Mouse (Mus musculus): ENCODE data around the gene Nelfb.
"Not testable (repeated sequence)": the region's sequence is repeated elsewhere in the genome, so short reads cannot be mapped to it uniquely, and the experiment has no call there.

The Nelfb gene

DNA sequence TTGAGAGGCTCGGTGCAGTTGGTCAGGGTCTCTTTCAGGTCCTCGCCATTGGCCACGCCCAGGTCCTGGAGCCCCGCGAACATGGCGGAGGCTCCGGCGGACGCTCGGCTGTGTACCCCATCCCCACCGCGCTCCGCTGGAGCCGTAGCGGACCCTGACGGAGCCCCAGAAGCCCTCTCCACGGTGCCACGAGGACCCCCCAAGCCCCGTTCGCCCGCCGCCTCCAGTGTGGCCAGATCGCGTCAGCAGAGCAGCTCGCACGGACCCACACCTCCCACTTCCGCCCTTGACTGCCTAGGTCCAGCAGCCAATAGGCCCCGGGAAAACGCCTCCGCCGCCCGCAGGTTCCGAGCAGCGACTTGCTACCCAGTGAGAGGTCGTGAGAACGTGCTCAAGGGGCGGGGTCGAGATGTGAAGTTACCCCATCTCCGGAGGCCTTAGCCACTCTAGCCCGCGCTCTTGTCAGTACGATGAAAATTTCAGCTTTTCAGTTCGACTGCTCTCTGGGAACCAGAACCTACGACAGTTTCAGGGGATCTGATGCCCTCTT, at the start of gene Nelfb:
Nelfb (minus strand) TSS at position 369 of the 550 bp plus-strand sequence.
- DNase-seq: peak; percentile 94

GRCm38 (mm10) chr2:25258887-25259286, 47.6 kb upstream of the Nelfb start:
- no peak for DNase-seq

DNA sequence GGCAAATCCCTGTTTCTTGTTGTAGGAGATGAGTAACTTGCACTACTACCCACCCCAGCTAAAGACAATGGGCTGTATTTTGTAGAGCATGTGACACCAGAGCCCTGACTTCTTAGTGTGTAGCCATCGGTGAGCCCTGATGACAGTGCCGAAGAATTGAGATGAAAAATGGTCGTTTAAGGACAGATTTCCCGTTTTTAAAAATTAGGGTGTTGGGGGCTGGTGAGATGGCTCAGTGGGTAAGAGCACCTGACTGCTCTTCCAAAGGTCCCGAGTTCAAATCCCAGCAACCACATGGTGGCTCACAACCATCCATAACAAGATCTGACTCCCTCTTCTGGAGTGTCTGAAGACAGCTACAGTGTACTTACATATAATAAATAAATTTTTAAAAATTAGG, 46.0 kb upstream of the Nelfb start:
- not testable (repeated sequence) for DNase-seq

GRCm38 (mm10) chr2:25256443-25257109, 45.3 kb upstream of the Nelfb start:
- DNase-seq: peak; percentile 78

DNA sequence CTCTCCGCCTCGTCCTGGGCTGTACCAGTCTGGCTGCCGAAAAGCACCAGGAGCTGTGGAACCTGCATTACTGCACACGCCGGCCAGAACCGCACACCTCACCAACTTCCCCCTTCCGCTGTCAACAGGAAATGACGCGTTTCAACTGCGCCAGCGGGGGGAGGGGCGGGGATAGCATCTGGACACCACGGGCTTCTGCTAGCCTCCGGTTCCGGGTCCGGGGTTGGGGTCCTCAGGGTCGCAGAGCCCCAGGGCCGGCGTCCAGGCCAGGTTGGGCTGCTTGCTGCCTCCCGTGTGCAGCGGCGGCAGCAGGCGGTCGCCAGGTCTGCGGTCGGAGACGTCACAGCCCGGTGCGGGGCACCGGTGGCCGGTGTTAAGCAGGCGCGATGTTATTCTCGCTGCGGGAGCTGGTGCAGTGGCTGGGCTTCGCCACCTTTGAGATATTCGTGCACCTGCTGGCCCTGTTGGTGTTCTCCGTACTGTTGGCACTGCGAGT, 44.0 kb upstream of the Nelfb start, which contains the start of gene Tmem203:
Tmem203 (plus strand) TSS at position 156 of the 496 bp plus-strand sequence.
- DNase-seq: peak; percentile 94

GRCm38 (mm10) chr2:25252331-25252730, 41.0 kb upstream of the Nelfb start:
- peak; percentile 51 for DNase-seq

DNA sequence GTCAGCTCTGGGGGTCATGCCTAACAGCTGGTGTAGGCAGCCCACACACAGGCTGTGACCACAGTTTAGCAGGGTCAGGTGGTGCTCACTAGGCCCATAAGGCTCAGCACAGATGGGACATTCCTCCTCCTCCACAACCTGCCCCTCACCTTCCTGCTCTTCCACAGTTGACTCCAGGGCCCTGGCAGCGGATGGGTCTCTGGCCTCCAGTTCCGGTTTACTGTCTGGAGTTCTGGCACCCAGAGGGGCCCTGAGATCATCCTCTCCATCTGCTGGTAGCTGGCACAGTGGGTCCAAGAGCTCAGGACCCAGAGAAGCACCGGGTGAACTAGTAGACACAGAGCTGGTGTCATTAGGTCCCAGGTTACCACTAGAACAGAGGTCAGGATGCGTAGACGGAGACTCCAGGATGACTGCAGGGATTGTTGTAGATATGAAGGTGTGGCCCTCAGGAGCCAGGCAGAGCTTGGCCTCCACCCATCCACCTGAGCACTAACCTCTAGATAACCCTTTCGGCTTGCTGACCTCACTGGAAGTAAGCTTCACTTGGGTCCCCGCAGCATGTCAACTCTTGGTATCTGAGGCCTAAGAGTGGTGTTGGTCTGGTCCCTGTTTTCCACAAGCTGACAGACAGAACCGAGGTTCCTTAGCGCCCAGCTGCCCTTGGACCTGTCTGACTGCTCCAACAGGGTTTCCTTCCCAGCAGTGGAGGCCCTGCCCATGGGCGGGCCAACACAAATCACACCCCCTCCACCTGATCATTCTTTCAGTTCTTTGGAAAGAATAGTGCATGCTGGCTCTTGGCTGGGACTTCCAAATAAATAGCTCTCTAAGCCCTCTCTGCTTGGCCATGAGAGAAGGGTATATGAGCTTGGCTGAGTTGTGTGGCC, 35.1 kb upstream of the Nelfb start, which contains the start of gene AL732309.1:
AL732309.1 (minus strand) TSS at position 681 of the 890 bp plus-strand sequence.
- no peak for DNase-seq

DNA sequence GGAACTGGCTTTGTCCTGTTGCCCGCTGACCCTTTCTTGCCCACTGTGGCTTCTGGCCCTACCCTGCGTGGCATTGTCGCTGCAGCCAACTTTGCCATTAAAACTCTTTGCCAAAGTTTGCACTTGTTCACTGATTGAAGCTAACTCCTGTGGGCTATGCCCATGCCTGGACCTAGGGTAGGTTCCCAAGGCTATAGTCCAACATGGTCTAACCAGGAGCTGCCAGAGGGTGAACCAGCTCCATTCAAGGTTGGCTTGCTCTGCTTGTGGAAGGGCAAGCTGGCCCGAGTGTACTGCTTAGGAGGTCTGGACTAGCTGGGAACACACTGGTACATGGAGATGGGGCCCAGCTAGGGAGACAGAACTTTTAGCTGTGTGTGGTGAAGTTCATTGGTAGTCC, 32.9 kb upstream of the Nelfb start:
- no peak for DNase-seq

DNA sequence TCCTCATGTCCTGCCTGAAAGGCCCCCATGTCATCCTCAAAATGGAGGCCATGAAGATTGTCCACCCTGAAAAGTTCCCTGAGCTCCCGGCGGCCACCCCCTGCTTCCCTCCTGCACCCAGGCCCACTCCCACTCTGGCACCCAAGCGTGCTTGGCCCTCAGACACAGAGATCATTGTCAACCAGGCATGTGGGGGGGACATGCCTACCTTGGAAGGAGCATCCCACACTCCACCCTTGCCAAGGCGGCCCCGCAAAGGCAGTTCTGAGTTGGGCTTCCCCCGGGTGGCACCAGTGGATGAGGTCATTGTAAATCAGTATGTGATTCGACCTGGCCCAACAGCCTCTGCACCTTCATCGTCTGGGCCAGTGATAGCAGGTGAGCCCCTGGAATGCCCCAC, 32.1 kb upstream of the Nelfb start:
- no peak for DNase-seq

DNA sequence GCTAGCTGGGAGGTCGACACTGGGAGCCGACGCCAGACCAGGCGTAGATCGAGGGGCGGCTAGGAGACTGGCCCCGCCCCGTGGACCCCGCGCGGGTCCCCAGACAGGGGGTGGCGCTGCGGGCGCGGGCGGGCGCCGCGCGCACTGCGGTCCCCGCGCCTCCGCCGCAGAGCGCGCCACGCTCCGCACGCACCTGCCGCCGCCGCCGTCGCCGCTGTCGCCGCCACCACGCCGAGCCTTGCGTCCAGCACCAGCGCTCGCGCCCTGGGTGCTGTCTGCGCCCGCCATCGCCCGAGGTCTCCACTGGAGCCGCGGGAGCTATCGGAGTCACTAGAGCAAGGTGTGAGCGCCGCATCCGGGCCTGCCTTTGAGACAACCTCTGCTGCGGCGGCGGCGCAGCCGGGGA, 30.8 kb upstream of the Nelfb start, which contains the start of the genes Rnf208 and Cysrt1:
Rnf208 (plus strand) TSS at position 155 of the 406 bp plus-strand sequence.
Cysrt1 (minus strand) TSS at position 352 of the 406 bp plus-strand sequence.
- peak; percentile 43 for DNase-seq

DNA sequence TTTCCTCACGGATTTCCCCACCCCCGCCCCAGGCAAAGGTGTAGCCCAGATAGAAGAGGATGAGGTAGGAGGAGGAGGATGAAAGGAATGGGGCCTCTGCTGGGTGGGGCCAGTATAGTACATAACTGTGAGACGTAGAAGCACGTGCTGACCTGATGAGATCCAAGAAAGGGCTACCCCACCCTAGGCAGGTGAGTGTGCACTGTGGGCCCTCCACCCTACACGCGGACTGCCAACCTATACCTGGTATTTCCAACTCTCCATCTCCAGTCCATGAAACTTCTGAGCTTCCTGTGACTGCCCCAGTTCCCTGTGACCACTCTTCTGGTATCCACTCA, 30.1 kb upstream of the Nelfb start:
- DNase-seq: no peak

DNA sequence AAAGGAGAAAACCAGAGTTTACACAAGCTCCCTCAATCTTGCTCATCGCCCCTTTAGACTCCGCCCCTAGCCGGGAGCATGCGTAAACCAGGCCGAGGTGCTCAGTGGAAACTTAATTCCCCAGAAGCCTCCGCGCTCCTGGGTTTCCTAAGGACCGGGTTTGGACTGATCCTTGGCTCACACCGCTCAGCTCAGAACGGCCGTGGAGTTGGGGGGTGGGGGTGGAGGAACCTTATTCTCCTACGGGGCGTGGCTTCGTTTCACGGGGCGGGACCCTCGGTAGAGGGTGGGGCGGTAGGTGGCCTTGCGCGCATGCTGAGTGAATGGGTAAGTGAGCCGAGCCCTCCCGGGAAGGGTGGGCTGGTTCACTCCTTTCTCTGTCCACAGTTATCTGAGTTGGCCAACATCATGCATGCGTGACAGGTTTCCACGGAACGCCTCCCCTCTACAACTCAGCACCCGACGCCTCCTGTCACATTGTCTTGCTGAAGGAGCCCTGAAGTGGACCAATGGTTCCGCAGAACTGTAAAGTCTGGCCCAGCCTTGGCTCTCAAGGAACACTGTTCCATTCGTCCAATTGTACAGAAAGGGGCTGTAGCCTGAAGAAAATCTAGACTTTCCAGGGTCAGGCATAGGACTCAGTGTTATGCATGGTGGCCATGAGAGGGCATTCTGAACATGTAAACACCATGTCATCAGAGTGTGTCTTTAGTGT, 29.6 kb upstream of the Nelfb start:
- peak; percentile 86 for DNase-seq

GRCm38 (mm10) chr2:25240310-25240709, 29.0 kb upstream of the Nelfb start:
- no peak for DNase-seq

GRCm38 (mm10) chr2:25239766-25240165, 28.5 kb upstream of the Nelfb start:
- no peak for DNase-seq

- DNase-seq: no peak
These were observed 26.8 kb upstream of the Nelfb start for GRCm38 (mm10) chr2:25238106-25238505.

GRCm38 (mm10) chr2:25237522-25237921, 26.2 kb upstream of the Nelfb start:
- DNase-seq: peak; percentile 70

- no peak for DNase-seq
These were observed 25.3 kb upstream of the Nelfb start, which contains the start of gene Rnf224 for GRCm38 (mm10) chr2:25236614-25237013. Gene Rnf224, minus strand, starts transcription at chr2:25236787.

DNA sequence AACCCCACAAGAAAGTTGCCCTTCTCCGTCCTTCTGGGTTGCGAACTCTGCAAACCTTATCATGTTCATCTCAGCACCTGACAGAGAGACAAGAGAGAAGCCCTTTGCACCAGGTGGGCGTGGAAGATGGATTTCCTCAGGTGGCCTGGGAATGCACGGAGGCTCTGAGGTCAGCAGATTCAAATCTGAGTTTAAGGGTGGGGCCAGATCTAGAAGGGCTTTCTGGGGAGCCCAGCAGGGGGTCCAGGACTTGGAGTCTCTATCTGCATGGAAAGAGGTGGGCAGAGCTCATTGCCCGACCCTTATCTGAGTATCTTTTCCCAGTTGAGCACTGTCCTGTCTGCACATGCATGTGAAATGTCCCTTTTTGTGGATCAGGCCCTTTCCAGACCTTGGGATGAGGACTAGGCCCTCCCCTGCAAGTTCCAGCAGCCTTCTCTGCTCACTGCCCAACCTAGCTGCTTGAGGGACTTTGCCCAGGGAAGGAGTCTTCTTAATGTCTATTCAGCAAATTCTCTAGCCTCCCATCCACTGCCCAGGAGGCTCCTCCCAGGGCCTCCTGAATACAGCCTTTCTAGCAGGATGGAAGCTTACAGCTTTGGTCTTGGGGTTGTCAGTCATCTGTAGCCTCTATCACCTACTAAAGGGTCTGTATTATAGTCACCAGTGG, 23.4 kb upstream of the Nelfb start:
- DNase-seq: peak; percentile 50

GRCm38 (mm10) chr2:25234050-25234449, 22.8 kb upstream of the Nelfb start, which contains the start of gene Slc34a3:
Gene Slc34a3, minus strand, starts transcription at chr2:25234364.
- peak; percentile 61 for DNase-seq

DNA sequence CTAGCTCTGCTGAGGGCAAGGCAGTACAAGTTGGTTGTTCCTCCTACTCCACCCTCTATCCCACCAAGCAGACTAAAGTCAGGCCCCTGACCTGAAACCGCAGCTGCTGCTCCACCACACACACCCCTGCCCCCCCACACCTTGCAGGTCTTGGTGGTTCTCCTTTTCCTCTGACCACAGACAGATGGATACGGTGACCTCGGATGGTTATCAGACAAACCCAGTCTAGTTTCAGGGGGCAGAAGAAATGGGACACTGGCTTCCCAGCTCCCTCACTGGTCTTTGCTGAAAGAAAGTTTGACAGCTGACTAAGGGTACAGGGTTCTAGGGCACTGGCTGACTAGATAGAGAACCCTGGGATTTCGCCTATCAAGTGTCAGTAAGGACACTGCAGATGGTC, 22.1 kb upstream of the Nelfb start:
- DNase-seq: no peak

DNA sequence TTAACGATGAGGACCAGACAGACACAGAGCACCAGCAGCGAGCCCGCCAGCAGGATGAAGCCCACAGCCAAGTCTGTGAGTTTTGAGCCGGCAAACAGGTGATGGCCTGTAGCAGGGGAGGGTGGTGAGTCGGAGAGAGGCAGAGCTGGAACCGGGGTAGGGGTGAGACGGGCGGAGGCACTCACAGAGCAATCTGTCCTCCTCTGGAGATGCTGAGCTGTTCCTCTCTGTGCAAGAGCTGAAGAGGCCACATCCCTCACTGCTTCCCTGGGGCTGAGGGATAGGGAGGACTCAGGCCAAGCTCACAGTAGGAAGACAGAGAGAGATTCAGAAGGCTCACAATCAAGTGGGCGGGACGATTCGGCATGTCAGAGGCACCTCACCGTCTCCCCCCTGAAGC, 19.7 kb upstream of the Nelfb start:
- DNase-seq: no peak

- DNase-seq: no peak
These were observed 19.3 kb upstream of the Nelfb start for GRCm38 (mm10) chr2:25230581-25230980.
